Mouse (Mus musculus): ENCODE results near the gene Derl3. TPM values are rescaled to one million over a fixed set of nuclear protein-coding genes. Genes with fewer than 3 reads are reported as not detected.

Derl3 gene
- polyA plus RNA-seq, 1 experiment from 2014 or later: 2.7 TPM

DNA sequence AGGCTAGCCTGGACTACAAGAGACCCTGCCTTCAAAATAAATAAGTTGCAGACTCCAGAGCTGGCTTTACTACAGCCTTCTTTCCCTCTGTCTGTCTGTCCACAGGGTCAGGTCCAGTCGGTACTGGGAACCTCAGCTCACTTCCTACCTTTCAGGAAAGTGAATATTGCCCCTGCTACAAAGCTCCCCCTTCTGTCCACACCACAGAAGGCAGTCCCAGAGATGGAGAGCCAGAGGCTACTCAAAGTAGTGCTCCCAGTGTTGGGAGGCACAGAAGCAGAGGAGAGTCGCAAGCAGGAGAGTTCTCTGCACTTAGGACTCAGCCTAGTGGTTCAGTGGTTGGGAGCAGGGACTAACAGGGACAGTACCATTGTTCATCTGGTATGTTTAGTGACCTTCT is 31.1 kb downstream of the Derl3 start:
- H3K27ac ChIP-seq: no peak overlapping the region
- H3K9ac ChIP-seq: no peak overlapping the region
- H3K36me3 ChIP-seq: peaks cover 16% of the 10 kb centered on the region; the same call in 1 of the 2 replicates
- no peaks in the 10 kb centered on the region for H3K27me3 ChIP-seq (replicated peaks)
- no peak overlapping the region for H3K4me2 ChIP-seq (replicated peaks)
- no peak overlapping the region for H3K4me3 ChIP-seq
- 64% methylated on average over 2 of the region's 2 CpGs for WGBS
- H3K9me3 ChIP-seq: no peaks in the 10 kb centered on the region
- H3K4me1 ChIP-seq: peaks cover 23% of the 10 kb centered on the region
- ATAC-seq (ENCODE audit: low FRiP score, low read depth): no peak

DNA sequence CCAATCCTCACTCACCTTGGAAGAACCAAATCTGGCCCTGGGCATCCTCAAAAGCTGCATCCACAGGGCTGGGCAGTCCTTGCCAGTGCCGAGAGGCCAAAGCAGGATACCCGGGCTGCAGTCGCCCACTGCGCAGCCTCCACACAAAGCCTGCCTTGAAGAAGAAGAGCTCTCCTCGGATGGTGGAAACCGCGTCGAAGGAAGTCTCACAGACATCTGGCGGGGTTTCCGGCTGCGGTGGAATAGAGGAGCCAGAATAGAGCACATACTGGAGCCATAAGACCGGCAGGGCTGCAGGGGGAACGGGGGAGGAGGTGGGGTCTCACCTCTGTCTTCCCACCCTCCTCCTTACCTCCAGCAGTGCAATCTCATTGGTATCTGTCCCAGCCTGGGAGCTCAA is 33.2 kb downstream of the Derl3 start:
- WGBS: 71% methylated on average over 13 of the region's 13 CpGs
- Histone ChIP-seq H3K4me2 (replicated peaks) (no peak overlapping the region), H3K36me3 (peaks cover 16% of the 10 kb centered on the region; the same call in 1 of the 2 replicates), H3K27me3 (replicated peaks) (peaks cover 12% of the 10 kb centered on the region), H3K9me3 (no peaks in the 10 kb centered on the region), H3K4me3 (no peak overlapping the region), H3K4me1 (peaks cover 19% of the 10 kb centered on the region; the same call in 1 of the 2 replicates), H3K9ac (no peak overlapping the region), H3K27ac (no peak overlapping the region)
- no peak for ATAC-seq (ENCODE audit: low FRiP score, low read depth)

DNA sequence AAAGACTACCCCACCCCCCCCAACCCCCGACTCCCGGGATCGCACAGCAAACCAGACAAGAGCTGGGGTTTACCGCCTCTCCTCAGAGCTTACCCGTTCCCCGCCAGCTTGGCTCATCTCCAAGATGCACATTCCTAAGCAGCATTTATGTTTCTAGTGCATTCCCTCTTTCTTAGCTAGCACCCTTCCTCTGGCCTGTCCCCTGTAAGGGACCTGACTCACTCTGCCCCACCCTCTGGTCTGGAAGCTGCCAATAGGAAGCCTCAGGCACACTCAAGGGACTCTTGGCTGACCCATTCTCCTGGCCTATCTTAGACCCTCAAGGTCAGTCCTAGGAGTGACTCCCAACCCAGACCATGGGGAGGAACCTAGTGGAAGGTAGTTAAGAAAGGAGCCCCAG is 37.1 kb downstream of the Derl3 start:
- H3K27ac ChIP-seq: no peak overlapping the region
- 45% methylated on average over 6 of the region's 6 CpGs for WGBS
- H3K9me3 ChIP-seq: no peaks in the 10 kb centered on the region
- no peak overlapping the region for H3K9ac ChIP-seq
- H3K27me3 ChIP-seq (replicated peaks): peaks cover 17% of the 10 kb centered on the region
- peaks cover 14% of the 10 kb centered on the region; the same call in 1 of the 2 replicates for H3K36me3 ChIP-seq
- peaks cover 24% of the 10 kb centered on the region for H3K4me1 ChIP-seq
- no peak overlapping the region for H3K4me3 ChIP-seq
- no peak for ATAC-seq (ENCODE audit: low FRiP score, low read depth)
- H3K4me2 ChIP-seq (replicated peaks): peak overlapping the region; percentile 94

DNA sequence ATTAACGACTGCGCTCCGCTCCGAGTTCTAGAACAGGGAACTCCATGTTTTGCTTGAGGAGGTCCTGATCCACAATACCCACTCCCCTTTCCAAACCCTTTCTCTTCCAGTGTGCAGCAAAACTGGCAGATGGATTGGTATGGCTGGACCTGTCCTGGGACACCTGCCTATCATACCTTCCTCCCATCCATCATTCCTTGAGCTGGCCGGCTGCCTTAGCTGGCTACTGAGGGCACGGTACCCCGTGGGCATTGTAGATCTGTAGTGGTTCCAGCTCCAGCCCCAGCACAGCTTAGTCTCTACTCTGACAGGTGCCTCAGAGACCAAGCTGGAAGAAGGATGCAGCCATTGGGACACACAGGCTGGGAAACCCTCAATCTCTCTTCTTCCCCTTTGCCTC is 38.1 kb downstream of the Derl3 start:
- peaks cover 6% of the 10 kb centered on the region; the same call in 1 of the 2 replicates for H3K36me3 ChIP-seq
- peaks cover 34% of the 10 kb centered on the region for H3K4me1 ChIP-seq
- no peaks in the 10 kb centered on the region for H3K9me3 ChIP-seq
- ATAC-seq (ENCODE audit: low FRiP score, low read depth): no peak
- peak overlapping the region; percentile 48 for H3K4me3 ChIP-seq
- H3K27ac ChIP-seq: no peak overlapping the region
- peak overlapping the region; percentile 94 for H3K4me2 ChIP-seq (replicated peaks)
- peaks cover 21% of the 10 kb centered on the region for H3K27me3 ChIP-seq (replicated peaks)
- H3K9ac ChIP-seq: 0 out of 2 replicates have a peak overlapping the region, but pooled peaks have one; percentile 71
- 32% methylated on average over 7 of the region's 7 CpGs for WGBS

DNA sequence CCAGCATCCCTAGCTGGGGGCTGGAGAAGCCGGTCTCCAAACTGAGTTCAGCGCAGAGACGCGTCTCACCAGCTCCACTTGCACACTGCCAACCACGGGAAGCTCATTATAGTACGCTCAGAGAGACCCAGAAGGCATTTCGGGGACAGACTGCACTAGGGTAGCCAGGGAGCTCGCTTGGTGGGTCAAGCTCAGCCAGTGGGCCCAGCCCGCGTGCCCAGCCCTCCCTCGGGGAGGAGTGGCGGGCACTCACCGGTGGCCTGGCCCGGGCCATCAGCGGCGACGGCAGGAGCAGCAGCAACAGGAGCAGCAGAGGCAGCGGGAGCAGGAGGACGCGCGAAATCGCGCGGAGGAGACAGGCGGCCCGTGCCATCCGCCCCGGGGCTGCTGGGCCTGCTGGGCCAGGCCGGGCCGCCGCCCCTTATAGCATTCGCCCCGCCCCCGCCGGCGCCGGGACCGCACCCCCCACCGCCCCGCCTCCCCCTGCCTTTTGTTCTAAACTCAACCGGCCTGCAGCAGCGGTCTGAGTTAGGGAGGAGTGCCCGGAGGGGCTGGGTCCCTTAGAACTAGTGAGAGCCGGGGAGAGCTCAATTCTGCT is 39.0 kb downstream of the Derl3 start:
- Histone ChIP-seq H3K27me3 (replicated peaks) (peaks cover 29% of the 10 kb centered on the region), H3K4me2 (replicated peaks) (peak overlapping the region; percentile 94), H3K36me3 (no peaks in the 10 kb centered on the region), H3K27ac (peak overlapping the region; percentile 6; the same call in 1 of the 2 replicates), H3K9ac (peak overlapping the region; percentile 71), H3K4me3 (peak overlapping the region; percentile 48), H3K4me1 (peaks cover 35% of the 10 kb centered on the region), H3K9me3 (no peaks in the 10 kb centered on the region)
- WGBS: under 1% methylated on average over 44 of the region's 44 CpGs
- peak; percentile 50 for ATAC-seq (ENCODE audit: low FRiP score, low read depth)

DNA sequence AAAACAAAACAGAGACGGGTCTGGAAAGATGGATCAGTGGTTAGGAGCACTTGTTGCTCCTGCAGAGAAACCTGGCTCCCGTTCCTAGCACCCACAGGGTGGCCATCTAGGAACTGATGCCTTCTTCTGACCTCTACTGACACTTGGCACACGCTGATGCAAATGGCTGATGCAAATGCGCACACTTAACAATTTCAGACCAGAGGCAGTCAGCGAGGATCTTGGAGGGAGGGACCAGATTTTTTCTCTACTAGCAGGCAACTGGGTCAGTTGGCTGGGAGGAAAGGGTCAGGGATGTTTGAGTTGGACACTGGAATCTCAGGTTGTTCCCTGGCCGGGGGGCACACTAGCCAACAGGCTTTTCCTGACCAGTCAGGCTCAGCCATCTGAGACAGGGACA is 39.7 kb downstream of the Derl3 start, which contains the start of gene Chchd10:
Gene Chchd10 (plus strand): TSS at position 240 of the 400 bp plus-strand sequence.
- ATAC-seq (ENCODE audit: low FRiP score, low read depth): no peak
- Histone ChIP-seq H3K4me2 (replicated peaks) (peak within 1 kb of the TSS; percentile 94), H3K9ac (peak within 1 kb of the TSS; percentile 71), H3K4me3 (peak within 1 kb of the TSS; percentile 48), H3K9me3 (no peaks in the 10 kb centered on the region), H3K4me1 (peaks cover 37% of the 10 kb centered on the region), H3K27ac (peak within 1 kb of the TSS; percentile 6; the same call in 1 of the 2 replicates), H3K27me3 (replicated peaks) (peaks cover 35% of the 10 kb centered on the region), H3K36me3 (no peaks in the 10 kb centered on the region)
- 20% methylated on average over 6 of the region's 6 CpGs for WGBS

DNA sequence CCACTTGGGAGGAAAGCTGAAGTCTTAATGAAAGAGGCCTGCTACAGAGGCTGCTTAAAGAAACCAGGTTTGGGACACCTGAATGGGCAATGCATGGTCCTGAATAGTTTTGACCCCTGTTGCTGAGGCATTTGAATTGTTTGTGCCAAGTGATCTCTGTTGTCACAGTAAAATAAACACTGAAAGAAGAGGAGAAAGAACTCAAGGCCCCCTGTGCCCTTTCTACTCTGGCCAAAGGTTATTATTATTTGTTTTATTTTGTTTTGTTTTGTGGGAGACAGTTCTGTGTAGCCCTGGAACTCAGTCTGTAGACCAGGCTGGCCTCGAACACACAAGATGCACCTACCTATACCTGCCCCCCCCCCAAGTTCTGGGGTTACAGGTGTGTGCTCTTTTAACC is 41.8 kb downstream of the Derl3 start:
- Histone ChIP-seq H3K27ac (no peak overlapping the region), H3K27me3 (replicated peaks) (peaks cover 39% of the 10 kb centered on the region), H3K4me1 (peaks cover 43% of the 10 kb centered on the region), H3K9me3 (no peaks in the 10 kb centered on the region), H3K36me3 (no peaks in the 10 kb centered on the region), H3K9ac (no peak overlapping the region), H3K4me2 (replicated peaks) (peak overlapping the region; percentile 86), H3K4me3 (no peak overlapping the region)
- no peak for ATAC-seq (ENCODE audit: low FRiP score, low read depth)
- 55% methylated on average over 1 of the region's 1 CpGs for WGBS

DNA sequence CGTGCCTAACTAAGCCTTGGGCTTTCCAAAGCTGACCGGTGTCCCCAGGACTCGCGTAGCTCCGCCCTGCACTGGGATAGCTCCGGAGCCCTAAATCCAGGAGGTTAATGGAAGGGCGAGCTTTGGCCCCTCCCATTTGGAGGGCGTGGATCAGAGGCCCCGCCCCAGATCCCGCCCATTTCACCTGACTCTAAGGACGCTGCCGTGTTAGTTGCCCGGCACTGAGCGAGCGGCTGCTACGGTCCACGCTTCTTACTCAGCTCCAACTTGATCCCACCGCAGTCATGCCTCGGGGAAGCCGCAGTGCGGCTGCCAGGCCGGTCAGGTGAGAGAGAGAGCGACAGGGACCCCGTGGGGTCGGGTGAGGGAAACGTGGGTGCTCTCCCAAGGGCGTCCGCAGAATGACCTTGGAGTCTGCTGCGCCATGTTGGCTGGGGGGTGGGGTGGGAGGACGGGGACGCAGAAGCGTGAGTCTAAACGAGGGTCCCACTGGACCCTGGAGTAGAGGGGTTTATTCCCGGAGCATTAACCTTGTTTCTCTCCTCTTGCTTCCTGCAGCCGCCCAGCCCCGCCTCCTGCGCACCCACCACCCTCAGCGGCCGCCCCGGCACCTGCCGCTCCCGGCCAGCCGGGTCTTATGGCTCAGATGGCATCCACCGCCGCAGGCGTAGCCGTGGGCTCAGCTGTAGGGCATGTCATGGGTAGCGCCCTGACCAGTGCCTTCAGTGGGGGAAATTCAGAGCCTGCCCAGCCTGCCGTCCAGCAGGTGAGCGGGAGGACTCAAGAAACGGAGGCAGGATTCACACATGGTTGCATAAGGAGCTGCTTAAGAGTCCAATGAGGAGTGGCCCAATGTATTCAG is 42.7 kb downstream of the Derl3 start, which contains the start of gene Mmp11:
Gene Mmp11 (minus strand): TSS at position 817 of the 862 bp plus-strand sequence.
- peak; percentile 42 for ATAC-seq (ENCODE audit: low FRiP score, low read depth)
- Histone ChIP-seq H3K27ac (no peak within 1 kb of the TSS), H3K4me2 (replicated peaks) (peak within 1 kb of the TSS; percentile 86), H3K9me3 (no peaks in the 10 kb centered on the region), H3K4me3 (peak within 1 kb of the TSS; percentile 49), H3K9ac (peak within 1 kb of the TSS; percentile 53), H3K36me3 (no peaks in the 10 kb centered on the region), H3K27me3 (replicated peaks) (peaks cover 32% of the 10 kb centered on the region), H3K4me1 (peaks cover 45% of the 10 kb centered on the region)
- under 1% methylated on average over 51 of the region's 51 CpGs for WGBS

DNA sequence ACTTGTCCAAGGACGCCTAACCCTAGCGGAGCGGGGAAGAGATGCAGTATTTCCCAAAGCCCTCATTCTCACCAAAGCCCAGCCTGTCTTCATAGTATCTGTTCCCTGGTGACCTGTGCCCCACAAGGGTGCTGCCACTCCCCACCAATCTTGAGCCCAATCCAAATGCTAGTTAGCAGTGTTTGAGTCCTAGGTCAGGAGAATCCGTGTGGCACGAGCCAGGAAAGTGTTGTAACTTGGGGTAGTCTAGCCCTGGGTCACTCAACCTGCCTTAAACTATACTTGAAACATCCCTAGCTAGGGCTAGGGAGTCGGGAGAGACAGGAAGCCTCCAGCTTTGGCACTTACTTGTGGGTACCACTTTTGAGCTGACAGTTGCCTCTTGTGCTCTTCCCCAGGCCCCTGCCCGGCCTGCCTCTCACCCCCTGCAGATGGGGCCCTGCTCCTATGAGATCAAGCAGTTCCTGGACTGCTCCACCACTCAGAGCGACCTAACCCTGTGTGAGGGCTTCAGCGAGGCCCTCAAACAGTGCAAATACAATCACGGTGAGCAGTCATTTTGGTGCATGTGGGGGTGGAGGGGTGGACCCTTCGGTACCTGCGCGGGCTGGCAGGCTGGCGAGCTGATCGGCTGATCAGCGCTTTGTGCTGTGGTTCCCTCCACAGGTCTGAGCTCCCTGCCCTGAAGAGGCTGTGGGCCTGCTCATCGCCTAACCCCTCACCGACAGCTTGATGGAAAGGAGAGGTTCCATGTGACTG is 43.9 kb downstream of the Derl3 start:
- Histone ChIP-seq H3K27me3 (replicated peaks) (peaks cover 22% of the 10 kb centered on the region), H3K9ac (0 out of 2 replicates have a peak overlapping the region, but pooled peaks have one; percentile 6), H3K4me1 (peaks cover 40% of the 10 kb centered on the region), H3K36me3 (no peaks in the 10 kb centered on the region), H3K4me2 (replicated peaks) (no peak overlapping the region), H3K9me3 (no peaks in the 10 kb centered on the region), H3K27ac (no peak overlapping the region), H3K4me3 (no peak overlapping the region)
- 40% methylated on average over 18 of the region's 18 CpGs for WGBS
- ATAC-seq (ENCODE audit: low FRiP score, low read depth): no peak

DNA sequence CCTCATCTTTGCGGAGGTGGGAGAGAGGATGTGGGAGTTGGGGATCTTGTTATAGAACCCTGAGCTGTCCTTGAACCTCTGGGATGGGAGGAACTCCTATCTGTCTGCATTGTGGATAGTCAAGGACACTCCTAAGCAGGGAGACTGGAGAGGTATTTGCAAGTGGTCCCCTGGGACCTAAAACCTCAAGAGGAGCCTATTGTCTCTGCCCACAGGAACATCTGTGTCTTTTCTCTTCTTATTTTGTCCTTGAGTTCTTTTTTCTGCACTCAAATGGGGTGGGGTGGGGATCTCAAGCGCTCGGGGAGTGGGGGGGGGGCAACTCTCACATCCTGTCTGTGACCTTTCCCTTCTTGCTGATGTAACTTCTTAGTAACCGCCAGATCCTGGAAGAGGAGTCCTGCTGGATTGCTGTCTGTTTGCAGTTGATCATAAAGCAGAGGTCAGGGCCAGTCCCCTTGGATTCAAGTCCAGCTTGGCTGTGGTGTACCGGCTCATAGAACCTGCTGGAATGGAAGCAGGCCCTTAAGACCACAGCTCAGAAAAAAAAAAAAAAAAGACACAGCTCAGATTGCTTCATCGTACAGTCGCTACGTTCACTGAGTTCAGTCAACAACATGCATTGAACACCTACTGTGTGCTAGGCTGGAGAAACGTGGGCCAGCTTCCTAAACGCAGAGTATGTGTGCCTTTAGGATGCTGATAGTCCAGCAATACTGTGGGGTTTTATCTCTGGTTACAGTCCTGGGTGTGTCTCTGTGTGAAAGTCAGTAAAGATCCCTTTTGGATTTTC is 44.8 kb downstream of the Derl3 start:
- Histone ChIP-seq H3K9me3 (no peaks in the 10 kb centered on the region), H3K4me2 (replicated peaks) (0 out of 2 replicates have a peak overlapping the region, but pooled peaks have one; percentile 5), H3K4me1 (peaks cover 33% of the 10 kb centered on the region), H3K9ac (no peak overlapping the region), H3K27me3 (replicated peaks) (peaks cover 22% of the 10 kb centered on the region), H3K4me3 (no peak overlapping the region), H3K36me3 (no peaks in the 10 kb centered on the region), H3K27ac (no peak overlapping the region)
- WGBS: 57% methylated on average over 10 of the region's 10 CpGs
- no peak for ATAC-seq (ENCODE audit: low FRiP score, low read depth)

DNA sequence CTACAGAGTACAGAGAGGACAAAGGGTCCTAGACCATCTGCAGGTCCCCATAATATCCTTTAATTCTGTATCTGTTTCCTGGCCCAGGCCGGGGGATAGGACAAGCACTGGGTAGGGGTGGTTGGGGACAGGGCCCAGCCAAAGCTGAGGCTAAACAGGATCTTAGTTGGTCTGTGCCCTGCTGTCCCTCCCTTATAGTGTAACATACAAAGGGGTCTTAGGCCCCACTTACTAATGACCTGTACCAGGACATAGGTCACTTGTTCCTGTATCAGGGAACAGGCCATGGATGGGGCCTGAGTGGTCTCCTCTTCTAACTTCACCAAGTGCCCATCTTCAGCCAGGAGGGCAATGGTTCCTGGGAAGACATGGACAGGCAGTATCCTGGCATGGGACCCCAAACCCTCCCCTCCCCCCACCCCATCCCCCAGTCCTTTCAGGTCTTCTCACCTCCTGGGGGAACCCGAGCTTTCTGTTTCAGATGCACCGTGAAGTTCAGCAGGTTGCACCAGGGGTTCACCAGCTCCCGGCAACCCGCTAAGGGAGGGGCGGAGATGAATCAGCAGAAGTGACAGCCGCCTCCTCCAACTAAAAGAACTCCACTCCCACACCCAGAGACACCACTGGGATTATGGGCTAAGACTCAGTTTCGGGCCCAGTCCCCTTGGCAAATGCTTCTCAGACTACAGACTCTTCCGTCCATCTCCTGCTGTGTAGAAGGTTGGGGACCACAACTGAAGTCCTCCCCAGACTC is 46.4 kb downstream of the Derl3 start:
- no peak overlapping the region for H3K27ac ChIP-seq
- no peak overlapping the region for H3K9ac ChIP-seq
- H3K9me3 ChIP-seq: no peaks in the 10 kb centered on the region
- H3K36me3 ChIP-seq: no peaks in the 10 kb centered on the region
- ATAC-seq (ENCODE audit: low FRiP score, low read depth): no peak
- H3K27me3 ChIP-seq (replicated peaks): peaks cover 22% of the 10 kb centered on the region
- H3K4me1 ChIP-seq: peaks cover 39% of the 10 kb centered on the region
- 40% methylated on average over 9 of the region's 9 CpGs for WGBS
- no peak overlapping the region for H3K4me2 ChIP-seq (replicated peaks)
- H3K4me3 ChIP-seq: no peak overlapping the region

Measured in neural tube, embryonic 12.5 days (tissue).